Mouse (Mus musculus): ENCODE results near the gene Ppme1. TPM values are rescaled to one million over a fixed set of nuclear protein-coding genes. Genes with fewer than 3 reads are reported as not detected.

Gene Ppme1
- total RNA-seq, 2 experiments from 2014 or later: 43.5 to 44.8 TPM

GRCm38 (mm10) chr7:100328636-100329035, 43.5 kb downstream of the Ppme1 start:
- intact Hi-C loops (cut with DNase I): no loop called here
- DNase-seq: no peak

GRCm38 (mm10) chr7:100327514-100327913, 44.6 kb downstream of the Ppme1 start:
- intact Hi-C loops (cut with DNase I): no loop called here
- DNase-seq: peak; percentile 9 to 25

- intact Hi-C loops (cut with DNase I): loop anchor here (1.0 kb wide), 1 partner anchor 45 kb away; no protein-coding TSS in a partner anchor
- peak; percentile 47 to 68 for DNase-seq
Observed at GRCm38 (mm10) chr7:100325482-100325881, 46.6 kb downstream of the Ppme1 start.

GRCm38 (mm10) chr7:100323721-100324120, 48.4 kb downstream of the Ppme1 start:
- DNase-seq: no peak
- intact Hi-C loops (cut with DNase I): no loop called here

GRCm38 (mm10) chr7:100317534-100317933, 54.6 kb downstream of the Ppme1 start:
- intact Hi-C loops (cut with DNase I): no loop called here

GRCm38 (mm10) chr7:100316924-100317323, 55.2 kb downstream of the Ppme1 start:
- intact Hi-C loops (cut with DNase I): no loop called here
- DNase-seq: no peak

More at GRCm38 (mm10) chr7:100317534-100317933, 54.6 kb downstream of the Ppme1 start:
- DNase-seq: no peak

- intact Hi-C loops (cut with DNase I): no loop called here
Observed at GRCm38 (mm10) chr7:100312716-100313115, 59.4 kb downstream of the Ppme1 start.

GRCm38 (mm10) chr7:100310290-100310689, 61.8 kb downstream of the Ppme1 start:
- intact Hi-C loops (cut with DNase I): no loop called here
- DNase-seq: no peak

More at GRCm38 (mm10) chr7:100312716-100313115, 59.4 kb downstream of the Ppme1 start:
- DNase-seq: no peak

- intact Hi-C loops (cut with DNase I): no loop called here
Observed at GRCm38 (mm10) chr7:100309679-100310078, 62.4 kb downstream of the Ppme1 start.

GRCm38 (mm10) chr7:100309216-100309615, 62.9 kb downstream of the Ppme1 start:
- intact Hi-C loops (cut with DNase I): no loop called here
- DNase-seq: no peak

More at GRCm38 (mm10) chr7:100309679-100310078, 62.4 kb downstream of the Ppme1 start:
- no peak for DNase-seq

GRCm38 (mm10) chr7:100307872-100308653, 64.0 kb downstream of the Ppme1 start:
- DNase-seq: no peak
- intact Hi-C loops (cut with DNase I): no loop called here

GRCm38 (mm10) chr7:100305894-100306293, 66.2 kb downstream of the Ppme1 start:
- intact Hi-C loops (cut with DNase I): no loop called here
- no peak for DNase-seq

GRCm38 (mm10) chr7:100302316-100302715, 69.8 kb downstream of the Ppme1 start:
- peak; percentile 73 to 75 for DNase-seq
- intact Hi-C loops (cut with DNase I): no loop called here

- DNase-seq: no peak
- intact Hi-C loops (cut with DNase I): no loop called here
Observed at GRCm38 (mm10) chr7:100301390-100301789, 70.7 kb downstream of the Ppme1 start.

- intact Hi-C loops (cut with DNase I): no loop called here
- no peak for DNase-seq
Observed at GRCm38 (mm10) chr7:100298861-100299510, 73.1 kb downstream of the Ppme1 start.

- intact Hi-C loops (cut with DNase I): no loop called here
- no peak for DNase-seq
Observed at GRCm38 (mm10) chr7:100296699-100297098, 75.4 kb downstream of the Ppme1 start.

- intact Hi-C loops (cut with DNase I): no loop called here
- DNase-seq: no peak
Observed at GRCm38 (mm10) chr7:100295745-100296144, 76.4 kb downstream of the Ppme1 start.

GRCm38 (mm10) chr7:100293546-100293945, 78.6 kb downstream of the Ppme1 start:
- DNase-seq: no peak
- intact Hi-C loops (cut with DNase I): no loop called here

- peak; percentile 43 to 45 for DNase-seq
- intact Hi-C loops (cut with DNase I): no loop called here
Observed at GRCm38 (mm10) chr7:100288622-100289021, 83.5 kb downstream of the Ppme1 start.

GRCm38 (mm10) chr7:100287748-100288578, 84.1 kb downstream of the Ppme1 start:
- intact Hi-C loops (cut with DNase I): no loop called here
- peak; percentile 71 to 75 for DNase-seq

- intact Hi-C loops (cut with DNase I): no loop called here
- DNase-seq: peak; percentile 21 to 35
Observed at GRCm38 (mm10) chr7:100285383-100285782, 86.7 kb downstream of the Ppme1 start, which contains the start of gene P4ha3. Gene P4ha3, plus strand, starts transcription at chr7:100285520.
